Mouse (Mus musculus) neural tube, embryonic 12.5 days (tissue): ENCODE measurements around the gene Tmem238l. TPM values are rescaled to one million over a fixed set of nuclear protein-coding genes. Genes with fewer than 3 reads are reported as not detected.

Source experiments
- ATAC-seq: fragments of 200-750 bp; cut with Nextera tagmentation; 2 replicates; pipeline ENCODE4 v1.8.0; 2017; ENCODE audit warnings: low read depth, mild to moderate bottlenecking, moderate TSS enrichment, moderate library complexity; ENCODE audit not compliant: low FRiP score
- H3K27ac ChIP-seq: fragments of 300-500 bp; sonication (generic); 2 replicates; pipeline ENCODE4 v1.5.1; 2016
- H3K27me3 ChIP-seq: fragments of 300-500 bp; sonication (generic); replicated peaks from 2 replicates; pipeline ENCODE4 v1.6.1; 2016; ENCODE audit warnings: mild to moderate bottlenecking
- H3K36me3 ChIP-seq: fragments of 300-500 bp; sonication (generic); 2 replicates; pipeline ENCODE4 v1.6.1; 2016; ENCODE audit warnings: mild to moderate bottlenecking
- H3K4me1 ChIP-seq: fragments of 300-500 bp; sonication (generic); 2 replicates; pipeline ENCODE4 v1.6.1; 2016
- H3K4me2 ChIP-seq: fragments of 300-500 bp; sonication (generic); replicated peaks from 2 replicates; pipeline ENCODE4 v1.6.1; 2016; ENCODE audit warnings: mild to moderate bottlenecking
- H3K4me3 ChIP-seq: fragments of 300-500 bp; sonication (generic); 2 replicates; pipeline ENCODE4 v1.5.1; 2016
- H3K9ac ChIP-seq: fragments of 300-500 bp; sonication (generic); 2 replicates; pipeline ENCODE4 v1.6.1; 2016; ENCODE audit warnings: mild to moderate bottlenecking
- H3K9me3 ChIP-seq: fragments of 300-500 bp; sonication (generic); 2 replicates; pipeline ENCODE4 v1.6.1; 2016; ENCODE audit warnings: mild to moderate bottlenecking
- WGBS: fragments of 180-500 bp; shearing (Covaris S2); methylation state at CpG from one replicate; pipeline ENCODE4 v1.1.7; 2016; 5-methylcytosine and 5-hydroxymethylcytosine counted together
- polyA plus RNA-seq: library from polyadenylated mRNA; unstranded; fragments of >200 nt; fragmentation: Nextera tagmentation; extraction: Ambion mirVana; gene quantifications from 2 replicates; pipeline ENCODE4 v1.2.1, GENCODE M21; 2016

Tmem238l gene
- polyA plus RNA-seq, 1 experiment from 2014 or later, result not detected

- Histone ChIP-seq H3K27ac (0 out of 2 replicates have a peak overlapping the region, but pooled peaks have one; percentile 26), H3K4me2 (no peak overlapping the region), H3K36me3 (no peaks in the 10 kb centered on the region), H3K27me3 (no peaks in the 10 kb centered on the region), H3K4me3 (no peak overlapping the region), H3K9me3 (no peaks in the 10 kb centered on the region), H3K9ac (no peak overlapping the region), H3K4me1 (peaks cover 16% of the 10 kb centered on the region)
- no peak for ATAC-seq
- whole genome bisulfite sequencing, result 95% methylated on average over 4 of the region's 4 CpGs
Observed at GRCm38 (mm10) chr11:67008528-67008927, 52.1 kb downstream of the Tmem238l start.

DNA sequence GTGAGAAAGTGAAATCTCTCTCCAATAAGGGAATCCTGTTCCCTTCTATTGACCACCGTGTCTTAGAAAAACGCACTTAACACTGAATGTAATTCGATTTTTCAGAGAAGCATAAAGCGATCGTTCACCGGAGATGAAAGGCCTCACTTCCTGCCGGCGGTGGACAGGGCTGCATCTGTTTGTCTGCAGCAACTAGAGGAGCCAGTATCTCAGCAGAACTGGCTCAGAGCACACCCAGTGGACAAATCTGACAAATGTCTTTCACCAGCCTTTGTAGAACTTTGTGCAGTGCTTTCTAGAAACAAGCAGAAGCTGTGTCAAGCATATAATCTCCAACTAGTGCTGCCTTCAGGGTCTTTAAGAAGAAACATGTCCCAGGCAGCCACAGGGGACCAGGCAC, 54.0 kb downstream of the Tmem238l start:
- Histone ChIP-seq H3K4me3 (no peak overlapping the region), H3K27ac (no peak overlapping the region), H3K36me3 (no peaks in the 10 kb centered on the region), H3K9me3 (no peaks in the 10 kb centered on the region), H3K4me2 (peak overlapping the region; percentile 30; the same call in 1 of the 2 replicates), H3K4me1 (peaks cover 16% of the 10 kb centered on the region), H3K9ac (no peak overlapping the region), H3K27me3 (no peaks in the 10 kb centered on the region)
- peak; percentile 64 for ATAC-seq
- WGBS, result 9% methylated on average over 8 of the region's 8 CpGs

DNA sequence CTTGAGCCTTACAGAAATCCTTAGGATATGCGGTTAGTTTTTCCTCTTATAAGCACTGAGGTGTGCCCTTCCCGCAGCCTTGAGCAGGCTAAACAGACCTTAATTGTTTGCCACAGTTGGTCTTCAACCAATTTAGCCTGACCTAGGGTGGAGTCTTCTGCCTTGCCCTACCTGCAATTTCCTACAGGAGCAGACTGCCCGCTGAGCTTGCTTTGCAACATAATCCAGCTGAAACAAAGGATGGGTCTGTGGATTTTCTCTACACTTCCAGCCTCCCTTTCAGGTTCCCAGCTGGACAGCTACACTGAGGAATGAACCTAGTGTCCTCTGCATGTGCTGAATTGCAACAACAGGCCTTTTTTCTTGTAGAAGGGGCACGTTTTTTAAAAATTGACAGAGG, 55.2 kb downstream of the Tmem238l start:
- Histone ChIP-seq H3K4me2 (no peak overlapping the region), H3K4me3 (no peak overlapping the region), H3K27me3 (no peaks in the 10 kb centered on the region), H3K9ac (no peak overlapping the region), H3K27ac (no peak overlapping the region), H3K9me3 (no peaks in the 10 kb centered on the region), H3K4me1 (peaks cover 16% of the 10 kb centered on the region), H3K36me3 (no peaks in the 10 kb centered on the region)
- ATAC-seq, result no peak
- WGBS, result 12% methylated on average over 4 of the region's 4 CpGs

Other genes starting within 250 kb of the Tmem238l start
- gene Pirt, start 44.7 kb upstream of the Tmem238l start, polyA plus RNA-seq, result 15.5 and 24.3 TPM in 2 replicates
- 0.61 and 1.1 TPM in 2 replicates for gene Tmem220, start 68.5 kb downstream of the Tmem238l start, polyA plus RNA-seq
- gene Adprm, start 96.0 kb downstream of the Tmem238l start, polyA plus RNA-seq, result 34.1 and 36.1 TPM in 2 replicates
- gene Sco1, start 96.0 kb downstream of the Tmem238l start, polyA plus RNA-seq, result 14.9 and 16.8 TPM in 2 replicates
- gene Myh3, start 121.7 kb downstream of the Tmem238l start, polyA plus RNA-seq, result 17.1 and 19.3 TPM in 2 replicates
- gene Myh2, start 214.4 kb downstream of the Tmem238l start, polyA plus RNA-seq, result 0.03 TPM in 1 of 2 replicates, not detected in the other
- 0.04 TPM in 1 of 2 replicates, not detected in the other for gene Myh1, start 243.4 kb downstream of the Tmem238l start, polyA plus RNA-seq